Mouse (Mus musculus): ENCODE measurements around the gene Snx25. TPM values are rescaled to one million over a fixed set of nuclear protein-coding genes. Genes with fewer than 3 reads are reported as not detected.
"Not testable (repeated sequence)": the region's sequence is repeated elsewhere in the genome, so short reads cannot be mapped to it uniquely, and the experiment has no call there.

Snx25 gene
- polyA plus RNA-seq, 1 experiment from 2014 or later: 4.8 TPM

DNA sequence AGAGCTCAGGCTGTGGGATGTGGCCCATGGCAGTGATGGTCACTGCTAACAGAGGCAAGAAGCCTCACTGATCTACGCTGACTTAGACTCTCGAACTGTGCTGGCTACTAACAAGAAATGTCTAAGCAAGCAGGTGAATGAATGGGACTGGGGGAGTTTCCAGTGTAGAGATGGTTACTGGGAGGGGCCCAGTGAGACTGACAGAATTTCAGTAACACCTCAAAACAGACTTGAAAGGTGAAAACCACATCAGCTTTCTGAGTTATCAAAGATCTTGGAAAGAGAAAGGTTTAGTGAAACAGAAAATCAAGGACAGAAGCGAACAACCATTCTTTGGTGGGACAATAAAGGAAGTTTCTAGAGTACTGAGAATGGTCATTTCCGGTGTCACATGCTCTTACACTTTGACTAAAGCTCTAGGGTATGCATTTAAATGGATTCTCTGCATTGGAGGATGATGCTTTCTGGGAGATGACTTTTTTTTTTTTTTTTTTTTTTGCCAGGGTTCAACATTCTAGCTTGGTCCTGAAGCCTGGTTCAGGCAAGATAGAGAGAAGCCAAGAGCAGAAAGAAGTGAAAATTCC is 9.4 kb downstream of the Snx25 start:
- WGBS: 88% methylated on average over 4 of the region's 4 CpGs
- peaks cover 14% of the 10 kb centered on the region for H3K4me1 ChIP-seq (ENCODE audit: control insufficient read depth, insufficient read depth, low read length)
- no peak overlapping the region for H3K27ac ChIP-seq (ENCODE audit: low read length)
- no peak for ATAC-seq (replicated peaks; ENCODE audit: extremely low read depth, insufficient read depth, low FRiP score)
- H3K4me3 ChIP-seq (ENCODE audit: low read length): no peak overlapping the region
- no peaks in the 10 kb centered on the region for H3K27me3 ChIP-seq (ENCODE audit: control insufficient read depth, insufficient read depth, low read length)
- H3K4me2 ChIP-seq (ENCODE audit: low read depth, low read length): no peak overlapping the region
- no peaks in the 10 kb centered on the region for H3K36me3 ChIP-seq (ENCODE audit: control insufficient read depth, insufficient read depth)
- no peak overlapping the region for H3K9ac ChIP-seq (ENCODE audit: low read length)
- H3K9me3 ChIP-seq (replicated peaks; ENCODE audit: control insufficient read depth, low read length): no peaks in the 10 kb centered on the region

DNA sequence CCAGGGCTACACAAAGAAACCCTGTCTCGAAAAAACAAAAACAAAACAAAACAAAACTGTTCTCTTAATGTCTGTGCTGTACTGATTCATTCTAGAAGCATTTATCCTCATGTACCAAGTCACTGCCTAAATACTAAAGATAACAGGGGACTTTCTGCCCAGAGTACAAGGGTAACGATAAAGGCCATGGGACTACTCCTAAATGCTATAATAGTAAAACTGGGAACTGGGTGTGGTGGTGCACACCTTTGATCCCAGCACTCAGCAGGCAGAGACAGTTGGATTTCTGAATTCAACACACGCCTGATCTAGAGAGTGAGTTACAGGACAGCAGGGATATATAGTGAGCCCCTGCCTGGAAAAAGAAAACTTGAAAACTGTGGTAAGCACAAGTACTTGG is 10.3 kb downstream of the Snx25 start:
- no peak for ATAC-seq (replicated peaks; ENCODE audit: extremely low read depth, insufficient read depth, low FRiP score)

DNA sequence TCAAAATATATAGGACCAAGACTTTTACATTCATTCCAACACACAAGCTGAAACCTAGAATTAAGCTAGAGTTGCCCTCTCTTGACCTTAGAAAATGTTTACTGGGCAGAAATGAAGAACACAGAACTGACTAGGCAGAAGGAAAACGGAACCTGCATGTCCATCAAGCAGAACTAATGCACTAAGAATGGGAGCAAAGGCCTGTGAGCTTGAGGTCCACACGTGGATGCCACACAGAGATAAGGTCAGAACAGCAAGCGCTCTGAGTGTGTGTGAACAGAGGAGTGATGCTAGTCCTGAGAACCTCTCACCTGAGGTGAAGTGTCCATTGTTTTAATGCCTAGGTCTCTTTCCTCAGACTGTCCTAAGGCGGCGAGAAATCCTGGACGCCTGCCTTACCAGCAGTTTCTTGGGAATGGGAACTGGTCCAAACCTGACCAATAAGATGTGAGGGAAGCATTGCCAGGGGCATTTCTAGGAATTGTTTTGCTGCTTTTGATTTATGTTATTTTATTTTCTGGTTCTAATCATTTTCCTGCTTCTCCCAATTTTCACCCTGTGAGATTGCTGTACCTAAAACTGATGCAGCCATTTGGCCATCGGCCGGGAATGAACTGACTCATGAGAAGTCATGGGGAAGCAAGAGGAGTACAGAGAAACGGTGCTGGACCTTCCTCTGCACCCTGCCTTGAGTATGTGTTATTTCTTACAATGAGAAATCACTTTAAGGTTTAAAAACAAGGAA is 11.4 kb downstream of the Snx25 start:
- Histone ChIP-seq H3K27ac (ENCODE audit: low read length) (no peak overlapping the region), H3K4me1 (ENCODE audit: control insufficient read depth, insufficient read depth, low read length) (peaks cover 6% of the 10 kb centered on the region; the same call in 1 of the 2 replicates), H3K36me3 (ENCODE audit: control insufficient read depth, insufficient read depth) (no peaks in the 10 kb centered on the region), H3K9me3 (replicated peaks; ENCODE audit: control insufficient read depth, low read length) (no peaks in the 10 kb centered on the region), H3K9ac (ENCODE audit: low read length) (no peak overlapping the region), H3K4me2 (ENCODE audit: low read depth, low read length) (no peak overlapping the region), H3K27me3 (ENCODE audit: control insufficient read depth, insufficient read depth, low read length) (no peaks in the 10 kb centered on the region), H3K4me3 (ENCODE audit: low read length) (no peak overlapping the region)
- ATAC-seq (replicated peaks; ENCODE audit: extremely low read depth, insufficient read depth, low FRiP score): no peak
- WGBS: 84% methylated on average over 9 of the region's 9 CpGs

More for the DNA sequence above, 10.3 kb downstream of the Snx25 start:
- H3K36me3 ChIP-seq (ENCODE audit: control insufficient read depth, insufficient read depth): no peaks in the 10 kb centered on the region
- no peak overlapping the region for H3K4me3 ChIP-seq (ENCODE audit: low read length)
- H3K9ac ChIP-seq (ENCODE audit: low read length): no peak overlapping the region
- 90% methylated on average over 3 of the region's 3 CpGs for WGBS
- peaks cover 10% of the 10 kb centered on the region for H3K4me1 ChIP-seq (ENCODE audit: control insufficient read depth, insufficient read depth, low read length)
- no peaks in the 10 kb centered on the region for H3K9me3 ChIP-seq (replicated peaks; ENCODE audit: control insufficient read depth, low read length)
- H3K27me3 ChIP-seq (ENCODE audit: control insufficient read depth, insufficient read depth, low read length): no peaks in the 10 kb centered on the region
- no peak overlapping the region for H3K4me2 ChIP-seq (ENCODE audit: low read depth, low read length)
- no peak overlapping the region for H3K27ac ChIP-seq (ENCODE audit: low read length)

DNA sequence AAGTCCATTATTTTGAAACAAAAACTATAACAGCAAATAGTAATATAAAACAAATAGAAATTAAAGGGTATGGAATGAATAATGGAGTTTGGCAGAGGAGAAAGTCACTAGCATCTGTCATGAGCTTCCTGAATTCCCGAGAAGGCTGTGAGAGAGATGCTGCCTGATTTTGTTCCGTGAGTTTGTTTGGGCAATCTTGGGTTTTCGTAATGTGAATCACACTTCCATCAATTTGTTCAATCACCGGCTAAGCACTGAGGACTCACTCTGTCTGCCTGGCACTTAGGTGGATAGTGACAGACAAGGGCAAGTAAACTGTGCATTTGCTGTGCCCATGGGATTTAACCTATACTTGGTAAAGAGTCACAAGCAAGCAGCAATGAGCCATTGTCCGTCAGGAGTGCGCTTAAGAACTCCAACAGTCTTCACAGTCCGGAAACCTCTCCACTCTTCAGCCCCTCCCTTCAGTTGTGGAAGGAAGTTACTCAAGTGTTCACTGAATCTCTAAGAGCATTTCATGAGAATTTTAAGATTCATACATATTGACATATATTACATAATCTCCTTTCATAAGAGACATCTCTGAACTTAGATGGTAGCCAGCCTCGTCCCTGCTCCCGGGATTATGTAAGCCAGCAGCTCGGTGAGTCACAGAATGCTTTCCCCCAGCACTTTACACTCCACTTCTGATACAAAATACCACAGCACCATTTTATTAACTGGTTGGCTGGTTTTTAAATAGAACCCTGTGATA is 13.9 kb downstream of the Snx25 start:
- H3K36me3 ChIP-seq (ENCODE audit: control insufficient read depth, insufficient read depth): no peaks in the 10 kb centered on the region; the same call in 1 of the 2 replicates
- H3K27me3 ChIP-seq (ENCODE audit: control insufficient read depth, insufficient read depth, low read length): no peaks in the 10 kb centered on the region
- peaks cover 3% of the 10 kb centered on the region; the same call in 1 of the 2 replicates for H3K4me1 ChIP-seq (ENCODE audit: control insufficient read depth, insufficient read depth, low read length)
- H3K4me3 ChIP-seq (ENCODE audit: low read length): no peak overlapping the region
- H3K27ac ChIP-seq (ENCODE audit: low read length): no peak overlapping the region
- no peak overlapping the region for H3K9ac ChIP-seq (ENCODE audit: low read length)
- H3K9me3 ChIP-seq (replicated peaks; ENCODE audit: control insufficient read depth, low read length): no peaks in the 10 kb centered on the region
- 67% methylated on average over 10 of the region's 10 CpGs for WGBS
- ATAC-seq (replicated peaks; ENCODE audit: extremely low read depth, insufficient read depth, low FRiP score): no peak
- no peak overlapping the region for H3K4me2 ChIP-seq (ENCODE audit: low read depth, low read length)

DNA sequence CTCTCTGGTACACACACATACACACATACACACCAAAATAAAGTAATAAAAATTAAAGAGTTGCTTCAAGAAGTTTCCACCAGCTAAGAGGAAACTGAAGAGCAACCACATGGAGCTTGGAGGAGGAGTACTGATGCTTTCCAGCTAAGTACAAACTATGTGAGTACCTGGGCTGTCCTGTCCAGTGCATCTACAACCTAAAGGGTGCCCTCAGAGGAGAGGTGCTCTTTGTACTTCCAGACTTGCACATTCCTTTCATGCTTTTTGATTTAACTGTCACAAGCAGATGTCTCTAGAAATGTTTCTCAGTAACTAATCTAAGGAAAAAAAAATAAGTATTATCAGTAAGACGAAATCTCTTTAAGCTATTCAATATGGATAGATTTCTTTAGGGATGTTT is 14.6 kb downstream of the Snx25 start:
- Histone ChIP-seq H3K27ac (ENCODE audit: low read length) (no peak overlapping the region), H3K4me2 (ENCODE audit: low read depth, low read length) (no peak overlapping the region), H3K4me1 (ENCODE audit: control insufficient read depth, insufficient read depth, low read length) (peaks cover 3% of the 10 kb centered on the region; the same call in 1 of the 2 replicates), H3K27me3 (ENCODE audit: control insufficient read depth, insufficient read depth, low read length) (no peaks in the 10 kb centered on the region), H3K36me3 (ENCODE audit: control insufficient read depth, insufficient read depth) (no peaks in the 10 kb centered on the region; the same call in 1 of the 2 replicates), H3K4me3 (ENCODE audit: low read length) (no peak overlapping the region), H3K9me3 (replicated peaks; ENCODE audit: control insufficient read depth, low read length) (no peaks in the 10 kb centered on the region), H3K9ac (ENCODE audit: low read length) (no peak overlapping the region)
- ATAC-seq (replicated peaks; ENCODE audit: extremely low read depth, insufficient read depth, low FRiP score): no peak
- 80% methylated on average over 1 of the region's 1 CpGs for WGBS

DNA sequence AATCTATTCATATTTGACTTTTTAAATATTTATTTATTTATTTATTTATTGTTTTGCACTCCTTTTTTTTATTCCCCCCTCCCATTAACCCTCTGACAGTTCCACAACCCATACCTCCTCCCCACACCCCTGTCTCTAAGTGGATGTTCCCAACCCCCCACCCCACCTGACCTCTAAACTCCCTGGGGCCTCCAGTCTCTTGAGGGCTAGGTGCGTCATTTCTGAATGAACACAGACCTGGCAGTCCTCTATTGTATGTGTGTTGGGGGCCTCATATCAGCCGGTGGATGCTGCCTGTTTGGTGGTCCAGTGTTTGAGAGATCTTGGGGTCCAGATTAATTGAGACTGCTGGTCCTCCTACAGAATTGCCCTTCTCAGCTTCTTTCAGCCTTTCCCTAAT is 16.4 kb downstream of the Snx25 start:
- not testable (repeated sequence) for H3K9ac ChIP-seq (ENCODE audit: low read length); H3K27ac ChIP-seq (ENCODE audit: low read length); H3K27me3 ChIP-seq (ENCODE audit: control insufficient read depth, insufficient read depth, low read length); H3K9me3 ChIP-seq (replicated peaks; ENCODE audit: control insufficient read depth, low read length); H3K4me1 ChIP-seq (ENCODE audit: control insufficient read depth, insufficient read depth, low read length); ATAC-seq (replicated peaks; ENCODE audit: extremely low read depth, insufficient read depth, low FRiP score); H3K4me2 ChIP-seq (ENCODE audit: low read depth, low read length); H3K4me3 ChIP-seq (ENCODE audit: low read length); H3K36me3 ChIP-seq (ENCODE audit: control insufficient read depth, insufficient read depth)
- 85% methylated on average over 2 of the region's 2 CpGs for WGBS

DNA sequence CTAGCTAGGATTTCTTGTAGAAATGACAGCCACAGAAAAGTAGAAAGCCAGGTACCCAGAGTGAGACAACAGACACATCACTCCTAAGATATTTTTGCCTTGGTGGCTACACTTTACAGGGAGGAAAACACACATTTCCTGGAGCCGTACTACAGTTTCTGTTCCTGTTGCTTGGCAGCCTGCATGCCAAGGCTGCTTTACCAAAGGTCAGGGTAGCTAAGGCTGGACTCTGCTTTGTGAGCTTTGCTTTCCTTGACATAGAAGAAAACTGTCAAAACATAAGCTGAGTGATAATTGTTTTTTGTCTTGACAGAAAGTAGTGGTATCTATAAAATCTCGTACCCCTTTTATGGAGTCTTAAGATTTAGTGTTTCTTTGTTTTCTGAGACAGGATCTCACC is 21.5 kb downstream of the Snx25 start:
- 86% methylated on average over 2 of the region's 2 CpGs for WGBS
- Histone ChIP-seq H3K9ac (ENCODE audit: low read length) (no peak overlapping the region), H3K4me2 (ENCODE audit: low read depth, low read length) (no peak overlapping the region), H3K27ac (ENCODE audit: low read length) (no peak overlapping the region), H3K27me3 (ENCODE audit: control insufficient read depth, insufficient read depth, low read length) (no peaks in the 10 kb centered on the region), H3K9me3 (replicated peaks; ENCODE audit: control insufficient read depth, low read length) (no peaks in the 10 kb centered on the region), H3K4me3 (ENCODE audit: low read length) (no peak overlapping the region), H3K4me1 (ENCODE audit: control insufficient read depth, insufficient read depth, low read length) (no peaks in the 10 kb centered on the region), H3K36me3 (ENCODE audit: control insufficient read depth, insufficient read depth) (no peaks in the 10 kb centered on the region; the same call in 1 of the 2 replicates)
- ATAC-seq (replicated peaks; ENCODE audit: extremely low read depth, insufficient read depth, low FRiP score): no peak

DNA sequence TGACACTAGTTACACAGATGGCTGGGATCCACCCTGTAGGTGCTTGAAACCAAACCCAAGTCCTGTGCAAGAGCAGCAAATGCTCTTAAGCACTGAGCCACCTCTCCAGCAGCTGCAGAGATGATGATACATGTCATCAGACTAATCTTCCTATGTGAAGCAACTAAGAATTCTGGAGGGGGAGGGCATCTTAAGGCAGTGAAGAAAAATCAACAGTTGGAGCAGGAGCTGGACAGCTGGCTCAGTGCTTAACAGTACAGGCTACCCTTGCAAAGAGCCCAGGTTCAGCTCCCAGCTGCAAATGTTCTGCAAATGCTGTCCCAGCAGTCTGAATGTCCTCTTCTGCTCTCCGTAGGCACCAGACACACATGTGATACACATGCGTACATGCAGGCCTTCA is 29.5 kb downstream of the Snx25 start:
- Histone ChIP-seq H3K27ac (ENCODE audit: low read length) (no peak overlapping the region), H3K4me2 (ENCODE audit: low read depth, low read length) (no peak overlapping the region), H3K4me1 (ENCODE audit: control insufficient read depth, insufficient read depth, low read length) (no peaks in the 10 kb centered on the region), H3K27me3 (ENCODE audit: control insufficient read depth, insufficient read depth, low read length) (no peaks in the 10 kb centered on the region), H3K9me3 (replicated peaks; ENCODE audit: control insufficient read depth, low read length) (no peaks in the 10 kb centered on the region), H3K36me3 (ENCODE audit: control insufficient read depth, insufficient read depth) (peaks cover 6% of the 10 kb centered on the region; the same call in 1 of the 2 replicates), H3K4me3 (ENCODE audit: low read length) (no peak overlapping the region), H3K9ac (ENCODE audit: low read length) (no peak overlapping the region)
- 84% methylated on average over 2 of the region's 2 CpGs for WGBS
- no peak for ATAC-seq (replicated peaks; ENCODE audit: extremely low read depth, insufficient read depth, low FRiP score)

DNA sequence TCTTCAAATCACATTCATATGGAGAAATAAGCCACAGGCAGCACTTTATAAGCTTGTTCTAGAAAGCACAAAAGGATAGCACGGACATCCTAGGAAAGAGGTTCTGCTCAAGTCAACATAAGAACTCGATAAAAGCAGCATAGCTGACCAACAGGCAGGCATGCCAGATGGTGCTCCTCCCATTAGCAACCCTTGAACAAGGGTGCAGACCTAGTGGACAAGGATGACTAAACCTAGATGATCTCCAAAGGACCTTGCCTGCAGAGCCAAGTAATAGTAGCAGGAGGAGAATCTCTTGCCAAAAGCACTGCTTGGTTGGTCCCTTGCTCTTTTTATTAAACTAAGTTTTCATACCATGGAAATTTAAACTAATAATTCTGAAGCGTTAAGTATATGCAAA is 32.8 kb downstream of the Snx25 start:
- no peak overlapping the region for H3K27ac ChIP-seq (ENCODE audit: low read length)
- no peaks in the 10 kb centered on the region for H3K27me3 ChIP-seq (ENCODE audit: control insufficient read depth, insufficient read depth, low read length)
- 90% methylated on average over 3 of the region's 3 CpGs for WGBS
- ATAC-seq (replicated peaks; ENCODE audit: extremely low read depth, insufficient read depth, low FRiP score): no peak
- peaks cover 3% of the 10 kb centered on the region; the same call in 1 of the 2 replicates for H3K4me1 ChIP-seq (ENCODE audit: control insufficient read depth, insufficient read depth, low read length)
- no peak overlapping the region for H3K4me2 ChIP-seq (ENCODE audit: low read depth, low read length)
- no peaks in the 10 kb centered on the region for H3K9me3 ChIP-seq (replicated peaks; ENCODE audit: control insufficient read depth, low read length)
- peaks cover 10% of the 10 kb centered on the region for H3K36me3 ChIP-seq (ENCODE audit: control insufficient read depth, insufficient read depth)
- no peak overlapping the region for H3K4me3 ChIP-seq (ENCODE audit: low read length)
- no peak overlapping the region for H3K9ac ChIP-seq (ENCODE audit: low read length)
